Mouse (Mus musculus) v-Abl transformed pro-B cells (cell line): ENCODE data around the gene B3galt1.

ENCODE experiments used
- in situ Hi-C, 2 experiments: fragments of 400-800 bp; cut with MboI; formaldehyde crosslinking; loops; one replicate each; pipeline ENCODE4 v1.15.1; 2025; ENCODE audit not compliant: unreplicated experiment in 2 of 2

B3galt1 gene

DNA sequence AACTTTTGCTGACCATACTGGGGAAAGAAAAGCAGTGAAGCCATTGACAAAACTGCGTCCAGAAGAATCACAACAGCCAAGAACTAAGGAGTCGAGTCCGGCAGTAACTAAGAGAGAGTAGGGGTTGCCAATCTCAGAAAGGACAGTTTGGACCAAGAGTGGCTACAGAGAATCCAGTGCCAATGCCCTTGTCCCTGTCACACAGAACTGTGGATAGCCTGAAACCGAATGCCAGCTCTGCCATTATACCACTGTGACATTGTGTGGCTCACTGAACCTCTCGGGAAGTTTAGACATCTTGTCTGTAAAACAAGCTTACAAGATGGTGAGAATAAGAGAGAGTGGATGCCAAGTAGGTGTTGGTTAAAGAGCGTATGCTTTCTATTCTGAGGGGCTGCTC, 335.9 kb downstream of the B3galt1 start:
- in situ Hi-C loops, result no loop called here

DNA sequence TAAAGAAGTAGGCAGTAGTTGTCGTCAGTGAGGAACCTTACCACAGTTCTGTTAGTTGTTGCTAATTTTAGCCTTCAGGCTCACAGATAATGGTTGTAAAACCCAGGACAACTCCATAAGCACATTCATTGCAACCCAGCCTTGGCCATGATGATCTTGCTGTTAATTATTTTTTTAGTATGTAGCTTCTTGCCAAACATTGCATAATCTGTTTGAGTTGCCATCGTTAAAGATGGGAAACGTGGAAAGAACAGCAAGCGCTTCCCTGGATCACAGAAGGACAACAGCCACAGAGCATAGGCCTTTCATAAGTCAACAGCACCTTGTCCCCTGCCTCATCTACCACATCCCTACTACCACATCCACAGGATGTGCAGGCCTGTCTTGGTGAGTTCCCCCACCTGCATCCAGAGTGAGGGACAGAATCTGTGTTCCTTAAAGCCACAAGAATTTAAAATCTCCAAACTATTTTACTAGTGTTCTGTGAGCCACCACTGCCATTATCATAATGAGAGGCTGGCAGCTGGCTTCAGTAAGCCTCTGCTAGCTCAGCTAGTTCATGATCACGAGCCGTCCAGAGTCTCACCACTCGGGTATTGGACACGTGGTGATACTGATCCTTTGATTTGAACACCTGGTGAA, 337.1 kb downstream of the B3galt1 start:
- in situ Hi-C loops, result no loop called here

DNA sequence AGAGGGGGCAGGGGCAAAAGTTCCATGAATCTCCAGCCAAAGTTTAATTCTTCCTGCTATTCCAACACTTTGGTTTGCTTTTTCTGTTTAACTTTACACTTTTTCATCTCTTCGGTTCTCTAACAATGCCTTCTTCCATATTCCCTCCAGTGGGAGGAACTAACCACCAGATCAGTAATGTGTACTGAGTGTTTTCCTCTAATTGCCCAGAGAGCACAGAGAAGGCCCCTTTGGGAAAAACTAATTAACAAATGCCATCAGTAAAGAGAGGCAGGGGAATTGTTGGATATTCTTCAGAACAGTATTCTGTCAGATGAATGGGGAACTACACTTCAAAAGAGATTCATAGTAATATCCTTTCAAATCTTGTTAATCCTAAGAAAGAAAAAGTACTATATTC, 338.1 kb downstream of the B3galt1 start:
- in situ Hi-C loops, result no loop called here

DNA sequence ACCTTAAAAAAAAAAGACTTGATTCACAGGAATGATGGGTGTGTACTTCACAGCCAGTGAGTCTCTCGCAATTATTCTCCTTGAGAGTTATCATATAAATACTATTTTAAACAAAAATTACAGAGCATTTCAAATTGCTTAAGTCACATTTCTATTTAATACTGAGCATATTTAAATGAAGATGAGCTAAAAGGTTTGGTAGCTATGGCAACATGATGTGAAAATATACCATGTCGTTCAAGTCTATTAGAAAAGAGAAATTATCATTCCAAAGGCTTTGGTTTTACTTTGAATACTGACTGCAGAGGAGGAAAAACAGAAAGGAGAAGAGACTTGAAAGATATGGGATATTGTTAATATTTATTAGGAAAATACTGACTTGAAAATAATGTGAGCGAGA, 366.3 kb downstream of the B3galt1 start:
- in situ Hi-C loops, result no loop called here

DNA sequence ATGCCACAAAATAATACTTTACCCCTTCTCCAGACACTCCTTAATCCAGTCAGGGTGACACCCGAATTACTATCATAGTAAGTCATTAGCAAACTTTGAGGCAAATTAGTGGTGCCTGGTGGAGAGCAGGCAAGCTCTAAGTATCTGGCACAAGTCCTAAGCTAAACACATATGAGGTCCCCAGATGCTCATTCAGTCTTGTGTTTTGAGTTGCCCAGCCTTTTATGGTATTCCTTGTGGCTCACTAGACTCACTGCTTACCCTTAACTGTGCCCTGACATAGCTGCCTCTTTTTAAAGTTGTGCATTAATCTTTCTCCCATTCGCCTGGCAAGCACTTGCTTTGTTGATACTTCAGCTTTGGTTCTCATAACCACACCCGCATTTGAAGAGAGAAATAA, 382.7 kb downstream of the B3galt1 start:
- in situ Hi-C loops, result no loop called here

DNA sequence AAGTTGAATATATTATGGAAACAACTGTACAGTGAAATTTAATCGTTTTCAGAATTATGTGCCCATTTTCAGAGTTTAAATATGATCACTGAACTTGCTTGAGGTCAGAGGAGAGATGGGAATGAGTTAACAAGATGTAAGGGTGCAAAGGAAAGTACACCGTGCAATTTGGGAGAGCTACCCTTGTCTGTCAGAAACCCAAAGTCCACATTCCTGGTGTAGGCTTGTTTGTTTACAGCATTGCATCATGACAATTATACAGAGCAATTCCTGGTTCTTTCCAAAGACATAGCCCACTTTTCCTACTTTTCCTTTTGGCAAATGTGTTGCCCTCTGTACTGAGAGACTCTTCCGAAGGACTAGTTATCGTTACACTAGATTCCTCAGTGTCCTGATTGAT, 390.5 kb downstream of the B3galt1 start:
- in situ Hi-C loops, result no loop called here

DNA sequence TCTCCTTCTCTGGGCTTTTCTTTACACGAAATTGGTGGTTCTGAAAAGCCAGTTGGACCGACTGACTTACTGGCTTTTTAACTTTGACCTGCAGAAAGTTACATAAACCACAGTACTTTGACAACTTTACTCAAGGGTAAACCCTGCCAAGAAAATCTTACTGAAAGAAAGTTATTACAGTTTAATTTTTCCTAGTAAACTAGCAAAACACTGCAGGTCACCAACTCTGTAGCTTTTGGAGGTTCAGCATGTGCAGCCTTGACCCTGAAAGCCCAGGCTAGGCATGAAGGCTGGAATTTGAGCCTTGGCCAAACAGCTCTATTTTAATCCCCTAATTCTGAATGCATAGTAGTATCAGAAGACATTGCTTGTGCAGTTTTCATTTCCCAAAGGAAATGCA, 391.9 kb downstream of the B3galt1 start:
- in situ Hi-C loops, result no loop called here

DNA sequence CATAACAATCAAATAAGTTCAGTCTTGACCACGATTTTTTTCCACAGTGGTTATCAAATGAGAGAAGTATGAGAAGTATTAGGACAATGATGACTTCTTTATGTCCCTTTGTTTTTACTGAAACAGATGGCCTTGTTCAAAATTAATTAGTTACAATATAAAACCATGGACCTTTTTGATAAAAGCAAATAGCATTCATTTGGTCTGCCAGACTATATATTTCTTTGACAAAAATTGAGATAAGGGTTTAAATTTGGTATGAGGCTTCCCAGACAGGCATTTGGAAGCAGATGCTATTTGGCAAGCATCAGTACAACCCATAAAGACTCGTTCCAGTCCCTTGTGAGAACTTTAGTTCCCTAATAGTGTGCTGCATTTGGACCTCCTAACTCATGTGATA, 395.0 kb downstream of the B3galt1 start:
- in situ Hi-C loops, result no loop called here

DNA sequence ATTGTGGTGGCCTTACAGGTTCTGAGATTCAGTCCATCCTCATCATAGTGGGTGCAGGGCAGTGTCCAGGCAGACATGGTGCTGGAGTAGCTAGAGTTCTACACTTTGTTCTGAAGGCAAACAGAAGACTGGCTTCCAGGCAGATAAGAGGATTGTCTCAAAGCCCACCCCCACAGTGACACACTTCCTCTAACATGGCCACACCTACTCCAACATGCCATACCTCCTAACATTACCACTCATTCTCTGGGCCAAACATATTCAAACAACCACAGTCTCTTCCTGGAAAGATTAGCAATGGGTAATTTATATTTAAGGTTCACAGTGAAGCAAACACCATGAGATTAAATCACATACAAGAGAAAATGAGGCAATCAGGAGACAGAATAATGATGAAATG, 403.1 kb downstream of the B3galt1 start:
- in situ Hi-C loops, result no loop called here

DNA sequence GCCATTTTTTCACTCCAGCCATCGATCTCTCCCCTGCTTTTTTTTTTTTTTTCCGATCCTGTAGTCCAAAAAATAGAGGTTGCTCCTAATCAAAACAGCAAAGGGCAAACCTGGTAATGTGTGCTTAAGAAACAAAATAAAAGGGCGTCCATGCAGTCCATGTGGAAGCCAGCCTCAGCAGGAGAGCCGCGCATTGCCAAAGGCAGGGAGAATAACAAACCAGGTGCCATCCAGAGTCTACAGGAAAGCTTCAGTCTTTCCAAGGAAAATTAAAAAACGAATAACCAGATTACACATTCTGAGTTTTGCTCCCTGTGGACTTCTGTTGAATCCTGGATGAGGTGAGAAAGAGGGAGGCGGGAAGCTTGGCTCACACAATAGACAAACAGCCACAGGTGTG, 405.4 kb downstream of the B3galt1 start:
- in situ Hi-C loops, result no loop called here

DNA sequence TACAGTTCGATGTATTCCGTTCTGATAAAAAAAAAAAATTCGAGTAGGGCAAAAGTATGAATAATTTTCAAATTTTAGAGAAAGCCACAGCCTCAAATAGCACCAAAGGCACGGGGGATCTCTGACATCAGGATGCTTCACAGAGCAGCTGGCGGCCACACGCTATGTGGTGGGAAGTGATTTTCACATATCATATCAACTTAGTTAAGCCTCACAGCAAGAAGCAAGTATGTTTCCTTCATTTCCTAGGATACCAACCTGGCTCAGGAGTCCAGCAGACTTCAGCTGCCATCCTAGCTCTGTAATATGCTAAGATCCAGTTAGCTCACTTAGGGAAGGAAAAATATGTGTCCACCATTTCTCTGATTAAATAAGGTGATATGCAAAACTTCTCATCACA, 405.9 kb downstream of the B3galt1 start:
- in situ Hi-C loops, result no loop called here

DNA sequence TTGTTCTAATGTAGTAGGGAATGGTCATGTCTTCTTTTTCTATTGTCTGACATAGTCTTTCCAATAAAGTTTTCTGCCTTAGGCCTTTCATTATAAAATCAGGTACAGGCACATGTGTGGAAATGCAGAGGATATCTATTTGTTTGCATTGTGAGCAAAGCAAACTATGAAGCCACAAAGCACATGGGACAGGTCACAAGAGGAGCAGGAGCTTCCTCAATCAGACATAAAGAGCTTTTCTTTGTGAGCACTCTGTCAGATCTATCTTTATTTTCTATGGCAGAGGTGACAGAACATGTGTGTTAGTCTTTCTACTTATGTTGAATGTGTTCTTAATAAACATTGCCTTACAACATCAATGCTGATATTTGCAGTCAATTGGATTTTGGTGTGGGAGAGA, 410.1 kb downstream of the B3galt1 start:
- in situ Hi-C loops, result no loop called here

DNA sequence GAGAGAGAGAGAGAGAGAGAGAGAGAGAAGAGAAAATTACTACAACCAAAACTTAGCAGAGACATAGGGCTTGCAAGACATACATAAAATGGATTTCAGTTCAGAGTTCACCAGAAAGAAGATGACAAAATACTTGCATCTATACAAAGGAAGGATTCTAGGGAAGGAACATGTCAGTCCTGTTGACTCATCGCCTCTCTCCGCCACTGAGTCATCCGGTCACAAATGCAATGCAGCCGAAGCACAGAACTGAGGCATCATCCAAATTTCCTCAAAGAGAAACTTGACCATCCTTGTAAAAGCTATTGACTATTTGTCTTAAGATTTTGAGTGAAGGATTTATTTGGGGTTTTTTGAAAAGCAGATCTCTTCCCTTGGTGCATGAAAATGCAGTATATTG, 410.8 kb downstream of the B3galt1 start:
- in situ Hi-C loops, result no loop called here

DNA sequence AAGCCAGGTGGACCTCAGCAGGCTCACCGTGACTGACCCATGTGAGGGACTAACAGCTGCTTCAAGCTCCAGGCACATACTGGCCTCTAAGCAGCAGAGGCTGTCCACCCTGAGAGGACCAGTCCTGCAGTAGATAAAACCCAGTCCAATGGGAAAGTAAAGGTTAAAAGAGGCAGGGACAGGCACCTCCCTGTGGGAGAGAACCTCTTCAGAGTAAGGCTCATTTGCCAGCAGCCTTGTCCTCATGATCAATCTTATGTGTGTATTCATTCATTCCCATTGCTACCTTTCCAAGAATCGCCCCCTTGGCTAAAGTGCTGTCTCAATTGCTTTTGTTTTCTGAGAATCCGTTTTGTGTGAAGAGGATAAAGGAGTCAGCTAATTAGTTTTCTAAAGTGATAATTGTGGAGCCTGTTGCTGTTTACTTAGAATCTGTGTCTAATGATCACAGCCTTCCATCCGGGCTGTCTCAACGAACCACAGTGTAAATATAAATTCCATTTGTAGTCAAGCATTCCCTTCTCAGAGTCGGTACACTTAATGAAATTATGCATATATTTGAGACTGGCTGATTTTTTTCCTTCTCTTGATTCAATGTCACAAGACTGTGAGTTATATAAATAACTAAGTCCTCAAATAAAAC, 412.1 kb downstream of the B3galt1 start:
- in situ Hi-C loops, result no loop called here

DNA sequence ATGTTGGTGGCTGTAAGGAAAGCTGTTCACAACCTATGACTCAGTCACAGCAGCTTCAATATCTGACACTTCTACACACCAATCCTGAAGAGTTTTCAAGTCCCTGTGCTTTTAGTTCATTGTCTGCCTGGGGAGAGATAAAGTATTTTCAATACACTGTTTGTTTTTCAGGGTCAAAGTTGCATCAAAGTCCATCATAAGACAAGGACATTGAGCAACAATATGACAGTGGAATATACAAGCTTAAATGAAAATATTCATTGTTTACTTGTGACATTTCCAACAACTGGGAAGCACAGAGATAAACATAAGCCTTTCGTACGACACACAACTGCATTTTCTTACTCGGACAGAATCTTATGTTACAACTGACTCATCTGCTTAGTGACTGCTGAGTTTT, 417.9 kb downstream of the B3galt1 start:
- in situ Hi-C loops, result no loop called here

DNA sequence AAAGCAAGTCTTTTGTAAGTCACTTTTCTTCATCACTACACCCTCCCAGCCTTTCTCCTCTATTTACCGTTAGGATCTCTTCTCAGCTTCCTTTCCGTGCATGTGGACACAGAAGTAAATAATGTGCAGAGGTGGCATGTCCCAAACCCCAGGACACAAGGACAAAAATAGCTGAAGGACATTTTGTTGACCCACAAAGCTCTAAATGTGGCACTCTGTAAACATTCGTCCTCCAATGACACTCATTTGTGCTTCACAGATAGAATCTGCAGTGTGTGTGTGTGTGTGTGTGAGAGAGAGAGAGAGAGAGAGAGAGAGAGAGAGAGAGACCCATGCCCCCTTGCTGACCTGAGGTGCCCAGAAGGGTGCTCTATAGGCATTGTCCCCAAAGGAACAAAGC, 419.5 kb downstream of the B3galt1 start:
- in situ Hi-C loops, result no loop called here

DNA sequence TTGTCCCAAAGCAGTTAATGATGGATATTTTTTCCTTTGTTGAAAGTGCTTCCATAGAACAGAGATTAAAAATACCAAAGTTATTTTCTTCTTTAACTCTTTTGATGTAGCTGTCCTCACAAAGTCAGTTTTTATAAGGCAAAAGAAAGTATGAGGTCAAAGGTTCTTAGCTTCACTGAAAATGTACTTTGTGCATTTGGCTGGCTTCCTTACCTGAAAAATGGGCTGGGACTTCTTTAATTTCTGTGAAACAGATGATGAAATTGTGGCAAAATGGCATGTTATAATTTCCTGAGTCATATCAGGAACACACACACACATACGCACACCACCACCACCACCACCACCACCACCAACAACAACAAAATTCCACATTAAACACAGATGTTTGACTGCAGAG, 427.8 kb downstream of the B3galt1 start:
- in situ Hi-C loops, result no loop called here

DNA sequence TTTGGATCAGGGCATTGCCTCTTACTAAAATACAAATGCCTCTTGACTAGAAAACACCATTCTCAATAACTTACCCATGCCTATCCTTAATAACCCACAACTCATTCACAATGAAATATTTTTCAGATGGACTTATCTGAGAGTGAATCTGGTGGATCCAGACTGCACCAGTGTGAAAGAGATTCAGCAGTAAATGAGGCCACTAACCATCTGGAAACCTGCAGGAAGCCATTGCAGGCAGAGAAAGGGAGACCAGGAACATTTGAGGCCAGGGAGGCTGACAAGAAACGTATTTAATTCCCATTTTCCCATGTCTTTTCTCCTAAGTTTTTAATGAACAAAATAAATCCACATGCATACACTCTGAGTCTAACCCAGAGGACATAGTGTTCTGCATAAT, 437.4 kb downstream of the B3galt1 start:
- in situ Hi-C loops, result no loop called here

DNA sequence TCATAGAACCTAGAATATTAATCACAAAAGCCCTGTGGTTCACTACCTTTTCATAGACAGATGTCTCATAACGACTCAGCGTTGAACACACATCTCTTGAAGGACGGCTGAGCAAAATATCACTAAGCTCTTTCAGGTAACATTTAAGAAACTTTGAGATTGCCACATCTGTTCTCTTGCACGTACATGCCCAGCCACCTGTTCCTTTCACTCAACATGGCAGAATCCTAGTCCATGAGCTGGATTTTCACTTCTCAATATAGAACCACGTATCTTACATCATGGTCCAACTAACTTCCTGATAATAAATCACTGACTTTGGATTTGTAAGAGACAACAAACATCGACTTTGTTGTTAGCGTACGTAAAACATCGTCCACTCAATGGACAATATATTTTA, 439.5 kb downstream of the B3galt1 start:
- in situ Hi-C loops, result no loop called here

DNA sequence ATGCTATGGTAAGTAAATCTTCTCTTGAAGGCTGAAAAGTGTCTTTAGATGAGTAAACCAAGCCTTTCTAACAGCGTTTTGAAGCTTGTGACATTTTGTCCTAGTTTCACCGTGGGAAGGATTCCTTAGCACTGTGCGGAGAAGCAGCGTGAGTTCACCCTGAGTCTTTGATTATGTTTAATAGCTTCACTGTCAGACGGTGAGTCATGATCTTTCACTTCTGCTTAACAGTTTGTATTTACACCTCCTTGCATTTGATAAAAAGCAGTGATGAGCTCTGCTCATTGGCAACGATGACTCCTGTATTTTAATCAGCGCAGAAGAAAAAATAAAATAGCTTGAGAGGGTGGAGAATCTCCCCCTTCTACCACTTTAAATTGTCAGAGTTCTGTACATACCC, 440.0 kb downstream of the B3galt1 start:
- in situ Hi-C loops, result no loop called here

DNA sequence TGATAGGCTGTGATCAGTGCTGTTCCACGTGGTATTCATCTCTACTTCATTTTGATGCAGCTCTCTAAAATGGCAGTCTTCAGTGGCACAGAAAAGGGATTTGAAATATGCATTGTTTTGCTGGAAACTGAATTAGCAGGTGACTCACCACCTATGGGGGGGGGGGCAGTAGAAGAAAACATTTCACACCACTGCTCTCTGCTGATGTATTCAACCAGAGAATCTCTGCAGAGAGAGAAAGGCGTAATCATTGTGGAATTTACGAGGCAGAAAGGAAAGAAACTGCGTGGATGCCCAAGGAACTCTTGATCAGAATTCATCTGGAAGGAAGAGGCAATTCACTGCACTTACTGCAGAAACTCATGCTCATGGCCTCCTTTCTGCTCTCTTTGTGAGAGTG, 445.7 kb downstream of the B3galt1 start:
- in situ Hi-C loops, result no loop called here

DNA sequence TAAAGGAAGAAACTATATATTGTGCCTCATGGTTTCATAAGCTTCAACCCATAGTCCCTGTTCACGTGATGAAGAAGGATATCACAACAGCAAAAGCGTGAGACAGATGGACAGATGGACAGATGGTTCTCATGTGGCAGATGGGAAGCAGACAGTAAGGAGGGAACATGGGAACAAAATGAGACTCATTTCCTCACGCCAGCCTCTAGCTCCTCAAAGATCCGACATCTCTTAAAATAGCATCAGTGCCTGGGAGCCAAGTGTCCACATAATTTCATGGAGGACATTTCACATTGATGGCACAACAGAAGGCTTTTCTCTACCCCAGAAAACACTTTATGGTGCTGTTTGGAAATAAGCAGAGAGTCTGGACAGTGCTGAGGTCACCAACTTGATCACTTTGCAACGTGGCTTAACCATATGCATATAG, 454.6 kb downstream of the B3galt1 start:
- in situ Hi-C loops, result no loop called here
